Mouse (Mus musculus): Measurements from ENCODE around the gene Txnrd3. TPM values are rescaled to one million over a fixed set of nuclear protein-coding genes. Genes with fewer than 3 reads are reported as not detected.
A peak's percentile ranks its signal among the peaks of the same experiment; 100 is the strongest.

Txnrd3 gene
- total and polyA plus RNA-seq, 3 experiments, result 10.5 to 15.3 (median 13.5) TPM

GRCm38 (mm10) chr6:89628045-89628785 is 15.6 kb upstream of the Txnrd3 start:
- TF ChIP-seq POLR2A (IDR thresholded peaks at IDR 0.05; ENCODE audit: insufficient read depth, low read depth, low read length) (no peak), CTCF (IDR thresholded peaks at IDR 0.05) (no peak), EP300 (IDR thresholded peaks at IDR 0.05; ENCODE audit: insufficient read depth, low read depth, low read length) (no peak)
- H3K36me3 ChIP-seq (ENCODE audit: control insufficient read depth, insufficient read depth, low read length), result no peaks in the 10 kb centered on the region
- H3K9ac ChIP-seq (ENCODE audit: low read depth, low read length), result no peak overlapping the region
- H3K4me1 ChIP-seq (ENCODE audit: control insufficient read depth, insufficient read depth, low read length), result peaks cover 5% of the 10 kb centered on the region
- DNase-seq, result no peak
- no peak overlapping the region for H3K27ac ChIP-seq
- intact Hi-C loops (cut with DNase I), result no loop called here
- H3K4me3 ChIP-seq, result no peak overlapping the region
- H3K79me2 ChIP-seq (replicated peaks; ENCODE audit: control insufficient read depth, insufficient read depth, low read length), result no peaks in the 10 kb centered on the region
- no peaks in the 10 kb centered on the region for H3K27me3 ChIP-seq (ENCODE audit: control insufficient read depth, insufficient read depth, low read length)
- WGBS, result 61% methylated on average over 8 of the region's 8 CpGs

GRCm38 (mm10) chr6:89631809-89632562 is 11.8 kb upstream of the Txnrd3 start:
- Histone ChIP-seq H3K9ac (ENCODE audit: low read depth, low read length) (no peak overlapping the region), H3K27ac (peak overlapping the region; percentile 3; the same call in 1 of the 2 replicates), H3K79me2 (replicated peaks; ENCODE audit: control insufficient read depth, insufficient read depth, low read length) (no peaks in the 10 kb centered on the region), H3K4me3 (no peak overlapping the region), H3K4me1 (ENCODE audit: control insufficient read depth, insufficient read depth, low read length) (peaks cover 8% of the 10 kb centered on the region), H3K36me3 (ENCODE audit: control insufficient read depth, insufficient read depth, low read length) (no peaks in the 10 kb centered on the region), H3K27me3 (ENCODE audit: control insufficient read depth, insufficient read depth, low read length) (no peaks in the 10 kb centered on the region)
- DNase-seq, result peak; percentile 77 to 85
- intact Hi-C loops (cut with DNase I), result loop anchor here (2.0 to 5.0 kb wide), 4 partner anchors 75 to 701 kb away; partner anchors contain the start of gene Plxna1
- WGBS, result 18% methylated on average over 10 of the region's 10 CpGs
- peak; percentile 95 for TF ChIP-seq CTCF (IDR thresholded peaks at IDR 0.05)
- TF ChIP-seq EP300 (IDR thresholded peaks at IDR 0.05; ENCODE audit: insufficient read depth, low read depth, low read length), result peak; percentile 70; the same call in 1 of the 2 replicates
- no peak for TF ChIP-seq POLR2A (IDR thresholded peaks at IDR 0.05; ENCODE audit: insufficient read depth, low read depth, low read length)

- TF ChIP-seq POLR2A (IDR thresholded peaks at IDR 0.05; ENCODE audit: insufficient read depth, low read depth, low read length) (no peak), CTCF (IDR thresholded peaks at IDR 0.05) (no peak), EP300 (IDR thresholded peaks at IDR 0.05; ENCODE audit: insufficient read depth, low read depth, low read length) (no peak)
- Histone ChIP-seq H3K79me2 (replicated peaks; ENCODE audit: control insufficient read depth, insufficient read depth, low read length) (no peaks in the 10 kb centered on the region), H3K4me3 (no peak overlapping the region), H3K4me1 (ENCODE audit: control insufficient read depth, insufficient read depth, low read length) (peaks cover 8% of the 10 kb centered on the region), H3K27ac (no peak overlapping the region), H3K27me3 (ENCODE audit: control insufficient read depth, insufficient read depth, low read length) (no peaks in the 10 kb centered on the region), H3K9ac (ENCODE audit: low read depth, low read length) (no peak overlapping the region), H3K36me3 (ENCODE audit: control insufficient read depth, insufficient read depth, low read length) (no peaks in the 10 kb centered on the region)
- intact Hi-C loops (cut with DNase I), result loop anchor here (2.0 to 5.0 kb wide), 3 partner anchors 76 to 296 kb away; partner anchors contain the start of gene Plxna1
- 82% methylated on average over 7 of the region's 7 CpGs for WGBS
- DNase-seq, result no peak
Observed at GRCm38 (mm10) chr6:89633115-89633514, 10.7 kb upstream of the Txnrd3 start.

GRCm38 (mm10) chr6:89634400-89634799 is 9.4 kb upstream of the Txnrd3 start:
- peaks cover 8% of the 10 kb centered on the region for H3K4me1 ChIP-seq (ENCODE audit: control insufficient read depth, insufficient read depth, low read length)
- H3K4me3 ChIP-seq, result no peak overlapping the region
- H3K9ac ChIP-seq (ENCODE audit: low read depth, low read length), result no peak overlapping the region
- H3K27me3 ChIP-seq (ENCODE audit: control insufficient read depth, insufficient read depth, low read length), result no peaks in the 10 kb centered on the region
- no peaks in the 10 kb centered on the region for H3K79me2 ChIP-seq (replicated peaks; ENCODE audit: control insufficient read depth, insufficient read depth, low read length)
- peak; percentile 59; the same call in 1 of the 2 replicates for TF ChIP-seq EP300 (IDR thresholded peaks at IDR 0.05; ENCODE audit: insufficient read depth, low read depth, low read length)
- no peak for TF ChIP-seq CTCF (IDR thresholded peaks at IDR 0.05)
- no peak for TF ChIP-seq POLR2A (IDR thresholded peaks at IDR 0.05; ENCODE audit: insufficient read depth, low read depth, low read length)
- no peaks in the 10 kb centered on the region for H3K36me3 ChIP-seq (ENCODE audit: control insufficient read depth, insufficient read depth, low read length)
- WGBS, result 14% methylated on average over 8 of the region's 8 CpGs
- DNase-seq, result peak; percentile 43 to 62
- peak overlapping the region; percentile 52 for H3K27ac ChIP-seq
- intact Hi-C loops (cut with DNase I), result loop anchor here (5.0 kb wide), 2 partner anchors 272 to 297 kb away; partner anchors contain the start of gene Plxna1

GRCm38 (mm10) chr6:89637977-89638376 is 5.8 kb upstream of the Txnrd3 start:
- WGBS, result 80% methylated on average over 4 of the region's 4 CpGs
- H3K4me1 ChIP-seq (ENCODE audit: control insufficient read depth, insufficient read depth, low read length), result peaks cover 4% of the 10 kb centered on the region
- intact Hi-C loops (cut with DNase I), result no loop called here
- no peaks in the 10 kb centered on the region for H3K36me3 ChIP-seq (ENCODE audit: control insufficient read depth, insufficient read depth, low read length)
- no peaks in the 10 kb centered on the region for H3K79me2 ChIP-seq (replicated peaks; ENCODE audit: control insufficient read depth, insufficient read depth, low read length)
- no peak for TF ChIP-seq EP300 (IDR thresholded peaks at IDR 0.05; ENCODE audit: insufficient read depth, low read depth, low read length)
- no peak for TF ChIP-seq CTCF (IDR thresholded peaks at IDR 0.05)
- no peak for TF ChIP-seq POLR2A (IDR thresholded peaks at IDR 0.05; ENCODE audit: insufficient read depth, low read depth, low read length)
- no peak overlapping the region for H3K4me3 ChIP-seq
- no peaks in the 10 kb centered on the region for H3K27me3 ChIP-seq (ENCODE audit: control insufficient read depth, insufficient read depth, low read length)
- no peak overlapping the region for H3K27ac ChIP-seq
- no peak for DNase-seq
- H3K9ac ChIP-seq (ENCODE audit: low read depth, low read length), result no peak overlapping the region

All from heart, adult 2 months (tissue).